8 mouse cellular contexts compared by ENCODE assay signal in the genomic region with DNA sequence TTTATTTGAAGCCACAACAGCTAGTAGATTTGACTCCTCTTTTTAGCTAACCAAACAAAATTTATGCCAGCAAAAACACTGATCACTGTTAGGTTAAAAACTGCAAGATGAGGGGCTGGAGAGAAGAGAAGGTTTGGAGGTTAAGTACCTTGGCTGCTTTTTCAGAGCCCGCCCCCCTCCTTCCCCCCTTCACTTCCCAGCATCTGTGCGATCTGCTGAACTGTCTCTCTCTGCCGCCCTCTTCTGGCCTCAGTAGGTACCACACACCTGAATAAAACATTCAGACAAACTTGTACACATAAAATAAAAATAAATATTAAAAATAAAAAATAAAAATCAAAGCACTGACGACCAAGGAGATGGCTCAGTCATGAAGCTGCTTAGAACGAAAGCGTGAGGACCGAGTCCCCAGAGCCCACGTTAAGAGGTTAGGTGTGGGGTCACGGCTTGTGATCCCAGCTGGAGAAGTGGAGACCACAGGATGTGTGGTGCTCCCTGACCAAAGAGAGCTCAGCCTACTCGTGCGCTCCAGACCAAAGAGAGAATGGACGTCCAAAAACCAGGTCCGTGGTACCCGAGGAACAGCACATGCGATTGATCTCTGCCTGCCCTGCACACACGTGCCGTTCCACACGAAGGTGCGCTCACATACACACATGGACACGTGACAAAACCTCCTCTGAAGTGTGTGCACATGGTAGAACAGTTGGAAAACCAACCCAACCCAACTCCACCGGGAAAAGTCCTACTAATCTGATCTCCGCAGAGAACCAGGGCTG. TPM values are rescaled to one million over a fixed set of nuclear protein-coding genes. Genes with fewer than 3 reads are reported as not detected.
DNase-seq lines count a peak whose midpoint lies in the region; ATAC-seq and TF ChIP-seq lines count a peak whose summit lies in the region.

No protein-coding gene starts in this region.

- H3K9ac ChIP-seq in embryonic facial prominence, embryonic 11.5 days (replicated peaks; ENCODE audit: low read length) = no peak overlapping the region

- 78% methylated on average over 22 of the region's 22 CpGs for WGBS in spleen, adult 2 months
- 76% methylated on average over 22 of the region's 22 CpGs for WGBS in embryonic facial prominence, embryonic 11.5 days

- peak; percentile 21; the same call in 1 of the 2 replicates for TF ChIP-seq CTCF in spleen, adult 2 months (IDR thresholded peaks at IDR 0.05; ENCODE audit: extremely low read depth, insufficient read depth, insufficient read length, insufficient replicate concordance)

- H3K27me3 ChIP-seq in spleen, adult 2 months (ENCODE audit: control insufficient read depth, insufficient read depth, low read length) = no peaks in the 10 kb centered on the region
- no peaks in the 10 kb centered on the region for H3K27me3 ChIP-seq in embryonic facial prominence, embryonic 11.5 days (ENCODE audit: control insufficient read depth, insufficient read depth, low read length)

- TF ChIP-seq POLR2A in spleen, adult 2 months (IDR thresholded peaks at IDR 0.05; ENCODE audit: low read depth, low read length) = no peak

- no peak overlapping the region for H3K4me3 ChIP-seq in spleen, adult 2 months (ENCODE audit: extremely low read depth, insufficient read depth, insufficient read length)
- no peak overlapping the region for H3K4me3 ChIP-seq in embryonic facial prominence, embryonic 11.5 days (ENCODE audit: low read depth, low read length)

- no peak overlapping the region for H3K4me2 ChIP-seq in embryonic facial prominence, embryonic 11.5 days (ENCODE audit: low read depth, low read length)

- no peaks in the 10 kb centered on the region for H3K9me3 ChIP-seq in embryonic facial prominence, embryonic 11.5 days (replicated peaks; ENCODE audit: control insufficient read depth, low read length)

- H3K36me3 ChIP-seq in spleen, adult 2 months (ENCODE audit: control insufficient read depth, insufficient read depth, low read length) = no peaks in the 10 kb centered on the region
- H3K36me3 ChIP-seq in embryonic facial prominence, embryonic 11.5 days (replicated peaks; ENCODE audit: control insufficient read depth, insufficient read depth, low read depth, low read length) = no peaks in the 10 kb centered on the region

- DNase-seq in heart, postnatal 4 days = peak; percentile 48
- DNase-seq in heart, adult 8-10 months (ENCODE audit: low spot score) = no peak
- DNase-seq in spleen, adult 2 months (ENCODE audit: low read depth in 1 of 2, low spot score in 2 of 2) = peak in 1 of 2 experiments; percentile 4
- no peak for DNase-seq in spleen, adult 12 weeks (ENCODE audit: low spot score)
- DNase-seq in embryonic facial prominence, embryonic 11.5 days (ENCODE audit: low spot score) = peak; percentile 72
- peak; percentile 29 for DNase-seq in lung, postnatal 14 days
- DNase-seq in frontal cortex, postnatal 25 days (ENCODE audit: low spot score in 2 of 2) = no peak
- no peak for DNase-seq in c-Kit-positive CD71-positive TER-119-positive erythroid progenitor cells, embryonic 14.5 days (ENCODE audit: low spot score)

- no peaks in the 10 kb centered on the region for H3K4me1 ChIP-seq in spleen, adult 2 months (ENCODE audit: control insufficient read depth, insufficient read depth, insufficient read length)
- no peaks in the 10 kb centered on the region for H3K4me1 ChIP-seq in embryonic facial prominence, embryonic 11.5 days (ENCODE audit: control insufficient read depth, insufficient read depth, low read length)

- H3K27ac ChIP-seq in spleen, adult 2 months (ENCODE audit: insufficient read depth, low read length) = no peak overlapping the region
- no peak overlapping the region for H3K27ac ChIP-seq in embryonic facial prominence, embryonic 11.5 days (replicated peaks; ENCODE audit: low read depth, low read length)

- ATAC-seq in embryonic facial prominence, embryonic 11.5 days (replicated peaks; ENCODE audit: insufficient number of reproducible peaks, low FRiP score, low TSS enrichment, low read depth) = no peak

RNA-seq across cellular contexts. Expression of gene Zfp64, which starts 37.4 kb away (rescaled TPM):
- total RNA-seq in heart, postnatal 4 days (2021) = 10 to 100 TPM; 12.2 to 13.3 TPM
- total RNA-seq in heart, adult 8-10 months (2022) = 1 to 10 TPM; 6.4 to 8.6 (median 7.9) TPM
- 21.3 and 25.3 TPM in 2 replicates for polyA plus RNA-seq in spleen, adult 2 months (2012; rRNA removed)
- 42.1 and 44.0 TPM in 2 replicates for polyA plus RNA-seq in embryonic facial prominence, embryonic 11.5 days (2014; fragmentation: Nextera tagmentation; extraction: Ambion mirVana)

Comparison
In these comparisons a context has a peak if more than half of its experiments do, and no peak if none do; other contexts are left out.
1. DNase-seq: peak in heart, postnatal 4 days (single experiment), embryonic facial prominence, embryonic 11.5 days (single experiment) and lung, postnatal 14 days (single experiment); none in heart, adult 8-10 months (single experiment), spleen, adult 12 weeks (single experiment), frontal cortex, postnatal 25 days (0 of 2) and c-Kit-positive CD71-positive TER-119-positive erythroid progenitor cells, embryonic 14.5 days (single experiment).